Mouse (Mus musculus): ENCODE measurements around the gene Icam1. TPM values are rescaled to one million over a fixed set of nuclear protein-coding genes. Genes with fewer than 3 reads are reported as not detected.

The Icam1 gene
- polyA plus RNA-seq, 1 experiment from 2014 or later = 5.8 TPM

GRCm38 (mm10) chr9:21075625-21076024 lies 59.8 kb downstream of the Icam1 start:
- peaks cover 13% of the 10 kb centered on the region for H3K4me1 ChIP-seq
- no peak overlapping the region for H3K9ac ChIP-seq
- no peak overlapping the region for H3K27ac ChIP-seq
- H3K4me2 ChIP-seq (replicated peaks) = no peak overlapping the region
- no peaks in the 10 kb centered on the region for H3K9me3 ChIP-seq
- no peak overlapping the region for H3K4me3 ChIP-seq
- no peaks in the 10 kb centered on the region for H3K27me3 ChIP-seq (replicated peaks)
- ATAC-seq (ENCODE audit: low FRiP score, low read depth) = no peak
- WGBS = 91% methylated on average over 3 of the region's 3 CpGs
- H3K36me3 ChIP-seq = peaks cover 62% of the 10 kb centered on the region

MicroRNAs encoded within 50 kb of the gene (microRNA counts, 519-probe panel; counts per million panel counts)
- microRNA mmu-miR-1900 = 4,768 counts per million, percentile 83 among the panel's probes with 10 or more counts

Small RNA genes within 50 kb of the gene (microRNA-seq; reads per million reads assigned to microRNA genes)
- not detected for gene Mir1900
- 2.0 reads per million for gene Mir7082

Other genes with a start within 250 kb of the Icam1 start
- gene Col5a3, start 200.9 kb upstream of the Icam1 start, polyA plus RNA-seq (2016; fragmentation: Nextera tagmentation; extraction: Ambion mirVana) = 0.47 and 0.75 TPM in 2 replicates
- gene Rdh8, start 197.5 kb upstream of the Icam1 start, polyA plus RNA-seq (2016; fragmentation: Nextera tagmentation; extraction: Ambion mirVana) = not detected in 2 replicates
- 1.4 and 1.6 TPM in 2 replicates for gene A230050P20Rik, start 147.3 kb upstream of the Icam1 start, polyA plus RNA-seq (2016; fragmentation: Nextera tagmentation; extraction: Ambion mirVana)
- 5.8 and 6.7 TPM in 2 replicates for gene Angptl6, start 136.3 kb upstream of the Icam1 start, polyA plus RNA-seq (2016; fragmentation: Nextera tagmentation; extraction: Ambion mirVana)
- 54.1 and 58.6 TPM in 2 replicates for gene Ppan, start 127.8 kb upstream of the Icam1 start, polyA plus RNA-seq (2016; fragmentation: Nextera tagmentation; extraction: Ambion mirVana)
- 301 and 309 TPM in 2 replicates for gene Eif3g, start 117.4 kb upstream of the Icam1 start, polyA plus RNA-seq (2016; fragmentation: Nextera tagmentation; extraction: Ambion mirVana)
- gene Dnmt1, start 56.1 kb upstream of the Icam1 start, polyA plus RNA-seq (2016; fragmentation: Nextera tagmentation; extraction: Ambion mirVana) = 89.4 and 92.4 TPM in 2 replicates
- 17.7 and 19.5 TPM in 2 replicates for gene S1pr2, start 39.2 kb upstream of the Icam1 start, polyA plus RNA-seq (2016; fragmentation: Nextera tagmentation; extraction: Ambion mirVana)
- gene Mrpl4, start 13.2 kb upstream of the Icam1 start, polyA plus RNA-seq (2016; fragmentation: Nextera tagmentation; extraction: Ambion mirVana) = 116 and 121 TPM in 2 replicates
- 1.6 and 2.1 TPM in 2 replicates for gene Icam4, start 13.4 kb downstream of the Icam1 start, polyA plus RNA-seq (2016; fragmentation: Nextera tagmentation; extraction: Ambion mirVana)
- gene Icam5, start 16.1 kb downstream of the Icam1 start, polyA plus RNA-seq (2016; fragmentation: Nextera tagmentation; extraction: Ambion mirVana) = 0.14 and 0.15 TPM in 2 replicates
- 0.66 and 2.9 TPM in 2 replicates for gene Zglp1, start 51.1 kb downstream of the Icam1 start, polyA plus RNA-seq (2016; fragmentation: Nextera tagmentation; extraction: Ambion mirVana)
- gene Gm49373, start 57.1 kb downstream of the Icam1 start, polyA plus RNA-seq (2016; fragmentation: Nextera tagmentation; extraction: Ambion mirVana) = 0.96 and 1.7 TPM in 2 replicates
- gene Fdx1l, start 57.6 kb downstream of the Icam1 start, polyA plus RNA-seq (2016; fragmentation: Nextera tagmentation; extraction: Ambion mirVana) = 44.0 and 57.0 TPM in 2 replicates
- gene Gm38431, start 76.0 kb downstream of the Icam1 start, polyA plus RNA-seq (2016; fragmentation: Nextera tagmentation; extraction: Ambion mirVana) = 1.6 and 2.8 TPM in 2 replicates
- 54.2 and 63.4 TPM in 2 replicates for gene Raver1, start 76.0 kb downstream of the Icam1 start, polyA plus RNA-seq (2016; fragmentation: Nextera tagmentation; extraction: Ambion mirVana)
- gene Tyk2, start 115.3 kb downstream of the Icam1 start, polyA plus RNA-seq (2016; fragmentation: Nextera tagmentation; extraction: Ambion mirVana) = 14.1 and 15.2 TPM in 2 replicates
- gene Cdc37, start 134.0 kb downstream of the Icam1 start, polyA plus RNA-seq (2016; fragmentation: Nextera tagmentation; extraction: Ambion mirVana) = 271 and 293 TPM in 2 replicates
- gene Pde4a, start 149.7 kb downstream of the Icam1 start, polyA plus RNA-seq (2016; fragmentation: Nextera tagmentation; extraction: Ambion mirVana) = 12.3 and 14.7 TPM in 2 replicates
- 53.9 and 55.1 TPM in 2 replicates for gene Keap1, start 223.4 kb downstream of the Icam1 start, polyA plus RNA-seq (2016; fragmentation: Nextera tagmentation; extraction: Ambion mirVana)
- 1.5 and 2.0 TPM in 2 replicates for gene S1pr5, start 232.5 kb downstream of the Icam1 start, polyA plus RNA-seq (2016; fragmentation: Nextera tagmentation; extraction: Ambion mirVana)
- gene Atg4d, start 249.3 kb downstream of the Icam1 start, polyA plus RNA-seq (2016; fragmentation: Nextera tagmentation; extraction: Ambion mirVana) = 57.4 and 57.6 TPM in 2 replicates

Measured in neural tube, embryonic 12.5 days (tissue).